Mouse (Mus musculus): ENCODE results near the gene Bspry. TPM values are rescaled to one million over a fixed set of nuclear protein-coding genes. Genes with fewer than 3 reads are reported as not detected.

Bspry gene
- polyA plus RNA-seq, 1 experiment from 2014 or later: 1.3 TPM

GRCm38 (mm10) chr4:62486162-62486696 is 6.4 kb downstream of the Bspry start:
- WGBS: 93% methylated on average over 15 of the region's 15 CpGs
- no peaks in the 10 kb centered on the region for H3K9me3 ChIP-seq (replicated peaks)

GRCm38 (mm10) chr4:62487172-62487571 is 7.3 kb downstream of the Bspry start:
- H3K4me1 ChIP-seq: no peaks in the 10 kb centered on the region
- no peaks in the 10 kb centered on the region for H3K9me3 ChIP-seq (replicated peaks)
- no peak overlapping the region for H3K4me3 ChIP-seq
- no peaks in the 10 kb centered on the region for H3K36me3 ChIP-seq
- no peak for DNase-seq (ENCODE audit: low spot score)
- peaks cover 12% of the 10 kb centered on the region; the same call in 1 of the 2 replicates for H3K27me3 ChIP-seq (ENCODE audit: low read depth, poor library complexity, severe bottlenecking)
- 91% methylated on average over 5 of the region's 5 CpGs for WGBS
- H3K27ac ChIP-seq: no peak overlapping the region

More at GRCm38 (mm10) chr4:62486162-62486696, 6.4 kb downstream of the Bspry start:
- Histone ChIP-seq H3K4me3 (no peak overlapping the region), H3K4me1 (no peaks in the 10 kb centered on the region), H3K27ac (no peak overlapping the region), H3K36me3 (no peaks in the 10 kb centered on the region), H3K27me3 (ENCODE audit: low read depth, poor library complexity, severe bottlenecking) (peaks cover 21% of the 10 kb centered on the region)
- no peak for DNase-seq (ENCODE audit: low spot score)

- H3K4me1 ChIP-seq: no peaks in the 10 kb centered on the region
- H3K27me3 ChIP-seq (ENCODE audit: low read depth, poor library complexity, severe bottlenecking): peaks cover 8% of the 10 kb centered on the region; the same call in 1 of the 2 replicates
- H3K4me3 ChIP-seq: no peak overlapping the region
- 84% methylated on average over 2 of the region's 2 CpGs for WGBS
- no peaks in the 10 kb centered on the region for H3K36me3 ChIP-seq
- no peaks in the 10 kb centered on the region for H3K9me3 ChIP-seq (replicated peaks)
- DNase-seq (ENCODE audit: low spot score): no peak
- H3K27ac ChIP-seq: no peak overlapping the region
These were observed 8.1 kb downstream of the Bspry start for GRCm38 (mm10) chr4:62487914-62488313.

- H3K4me1 ChIP-seq: no peaks in the 10 kb centered on the region
- H3K9me3 ChIP-seq (replicated peaks): no peaks in the 10 kb centered on the region
- peaks cover 6% of the 10 kb centered on the region; the same call in 1 of the 2 replicates for H3K36me3 ChIP-seq
- WGBS: 88% methylated on average over 2 of the region's 2 CpGs
- no peak overlapping the region for H3K4me3 ChIP-seq
- DNase-seq (ENCODE audit: low spot score): no peak
- no peak overlapping the region for H3K27ac ChIP-seq
- no peaks in the 10 kb centered on the region for H3K27me3 ChIP-seq (ENCODE audit: low read depth, poor library complexity, severe bottlenecking)
These were observed 12.8 kb downstream of the Bspry start for GRCm38 (mm10) chr4:62492682-62493081.

GRCm38 (mm10) chr4:62494230-62494629 is 14.4 kb downstream of the Bspry start:
- Histone ChIP-seq H3K36me3 (peaks cover 21% of the 10 kb centered on the region), H3K27me3 (ENCODE audit: low read depth, poor library complexity, severe bottlenecking) (no peaks in the 10 kb centered on the region), H3K27ac (no peak overlapping the region), H3K4me3 (no peak overlapping the region), H3K9me3 (replicated peaks) (no peaks in the 10 kb centered on the region), H3K4me1 (no peaks in the 10 kb centered on the region)
- 82% methylated on average over 9 of the region's 9 CpGs for WGBS
- no peak for DNase-seq (ENCODE audit: low spot score)

- 82% methylated on average over 8 of the region's 8 CpGs for WGBS
- Histone ChIP-seq H3K4me3 (no peak overlapping the region), H3K27me3 (ENCODE audit: low read depth, poor library complexity, severe bottlenecking) (no peaks in the 10 kb centered on the region), H3K27ac (no peak overlapping the region), H3K4me1 (no peaks in the 10 kb centered on the region), H3K9me3 (replicated peaks) (no peaks in the 10 kb centered on the region), H3K36me3 (peaks cover 30% of the 10 kb centered on the region)
- DNase-seq (ENCODE audit: low spot score): no peak
These were observed 16.1 kb downstream of the Bspry start for GRCm38 (mm10) chr4:62495946-62496345.

GRCm38 (mm10) chr4:62496815-62497214 is 17.0 kb downstream of the Bspry start:
- H3K9me3 ChIP-seq (replicated peaks): no peaks in the 10 kb centered on the region
- 81% methylated on average over 8 of the region's 8 CpGs for WGBS
- peaks cover 30% of the 10 kb centered on the region for H3K36me3 ChIP-seq

GRCm38 (mm10) chr4:62500799-62501198 is 20.9 kb downstream of the Bspry start:
- no peak for DNase-seq (ENCODE audit: low spot score)
- no peaks in the 10 kb centered on the region for H3K27me3 ChIP-seq (ENCODE audit: low read depth, poor library complexity, severe bottlenecking)
- 91% methylated on average over 4 of the region's 4 CpGs for WGBS
- peaks cover 30% of the 10 kb centered on the region for H3K36me3 ChIP-seq
- no peak overlapping the region for H3K4me3 ChIP-seq
- H3K9me3 ChIP-seq (replicated peaks): no peaks in the 10 kb centered on the region
- no peak overlapping the region for H3K27ac ChIP-seq
- H3K4me1 ChIP-seq: peaks cover 10% of the 10 kb centered on the region

More at GRCm38 (mm10) chr4:62496815-62497214, 17.0 kb downstream of the Bspry start:
- peaks cover 5% of the 10 kb centered on the region for H3K4me1 ChIP-seq
- no peaks in the 10 kb centered on the region for H3K27me3 ChIP-seq (ENCODE audit: low read depth, poor library complexity, severe bottlenecking)
- no peak overlapping the region for H3K27ac ChIP-seq
- no peak for DNase-seq (ENCODE audit: low spot score)
- no peak overlapping the region for H3K4me3 ChIP-seq

- H3K27me3 ChIP-seq (ENCODE audit: low read depth, poor library complexity, severe bottlenecking): no peaks in the 10 kb centered on the region
- peaks cover 30% of the 10 kb centered on the region for H3K36me3 ChIP-seq
- no peaks in the 10 kb centered on the region for H3K9me3 ChIP-seq (replicated peaks)
- DNase-seq (ENCODE audit: low spot score): no peak
- peak overlapping the region; percentile 85 for H3K27ac ChIP-seq
- H3K4me3 ChIP-seq: peak overlapping the region; percentile 74
- H3K4me1 ChIP-seq: peaks cover 10% of the 10 kb centered on the region
- 5% methylated on average over 7 of the region's 7 CpGs for WGBS
These were observed 21.7 kb downstream of the Bspry start for GRCm38 (mm10) chr4:62501534-62501933.

- 2% methylated on average over 38 of the region's 38 CpGs for WGBS
- H3K36me3 ChIP-seq: peaks cover 27% of the 10 kb centered on the region
- peak overlapping the region; percentile 85 for H3K27ac ChIP-seq
- peak overlapping the region; percentile 74 for H3K4me3 ChIP-seq
- H3K4me1 ChIP-seq: peaks cover 10% of the 10 kb centered on the region
- no peaks in the 10 kb centered on the region for H3K27me3 ChIP-seq (ENCODE audit: low read depth, poor library complexity, severe bottlenecking)
- DNase-seq (ENCODE audit: low spot score): peak; percentile 90
- H3K9me3 ChIP-seq (replicated peaks): no peaks in the 10 kb centered on the region
These were observed 22.3 kb downstream of the Bspry start for GRCm38 (mm10) chr4:62501964-62502732.

- Histone ChIP-seq H3K9me3 (replicated peaks) (no peaks in the 10 kb centered on the region), H3K4me3 (peak overlapping the region; percentile 74; the same call in 1 of the 2 replicates), H3K36me3 (peaks cover 29% of the 10 kb centered on the region), H3K27ac (no peak overlapping the region), H3K4me1 (peaks cover 10% of the 10 kb centered on the region), H3K27me3 (ENCODE audit: low read depth, poor library complexity, severe bottlenecking) (no peaks in the 10 kb centered on the region)
- DNase-seq (ENCODE audit: low spot score): no peak
- 74% methylated on average over 7 of the region's 7 CpGs for WGBS
These were observed 23.1 kb downstream of the Bspry start for GRCm38 (mm10) chr4:62502969-62503368.

GRCm38 (mm10) chr4:62503374-62503970 is 23.6 kb downstream of the Bspry start, which contains the start of gene Hdhd3:
Gene Hdhd3 (minus strand): TSS chr4:62503467.
- Histone ChIP-seq H3K4me3 (peak within 1 kb of the TSS; percentile 74), H3K9me3 (replicated peaks) (no peaks in the 10 kb centered on the region), H3K27me3 (ENCODE audit: low read depth, poor library complexity, severe bottlenecking) (no peaks in the 10 kb centered on the region), H3K36me3 (peaks cover 29% of the 10 kb centered on the region), H3K27ac (peak within 1 kb of the TSS; percentile 85), H3K4me1 (peaks cover 10% of the 10 kb centered on the region)
- no peak for DNase-seq (ENCODE audit: low spot score)
- 85% methylated on average over 3 of the region's 3 CpGs for WGBS

- Histone ChIP-seq H3K36me3 (peaks cover 38% of the 10 kb centered on the region), H3K9me3 (replicated peaks) (no peaks in the 10 kb centered on the region), H3K4me3 (no peak overlapping the region), H3K27me3 (ENCODE audit: low read depth, poor library complexity, severe bottlenecking) (no peaks in the 10 kb centered on the region), H3K27ac (no peak overlapping the region), H3K4me1 (peaks cover 10% of the 10 kb centered on the region)
- no peak for DNase-seq (ENCODE audit: low spot score)
- WGBS: 81% methylated on average over 3 of the region's 3 CpGs
These were observed 26.1 kb downstream of the Bspry start for GRCm38 (mm10) chr4:62505991-62506390.

All from limb, embryonic 10.5 days (tissue).